Mouse (Mus musculus) right cerebral cortex, postnatal 36 days (tissue): Measurements from ENCODE around the gene March10.

Experiments
- DNase-seq, 2 experiments: peaks; one replicate each; pipeline ENCODE4 v3.0.0; 2022; ENCODE audit warnings: low spot score in 2 of 2, mixed read lengths in 1 of 2

The March10 gene

DNA sequence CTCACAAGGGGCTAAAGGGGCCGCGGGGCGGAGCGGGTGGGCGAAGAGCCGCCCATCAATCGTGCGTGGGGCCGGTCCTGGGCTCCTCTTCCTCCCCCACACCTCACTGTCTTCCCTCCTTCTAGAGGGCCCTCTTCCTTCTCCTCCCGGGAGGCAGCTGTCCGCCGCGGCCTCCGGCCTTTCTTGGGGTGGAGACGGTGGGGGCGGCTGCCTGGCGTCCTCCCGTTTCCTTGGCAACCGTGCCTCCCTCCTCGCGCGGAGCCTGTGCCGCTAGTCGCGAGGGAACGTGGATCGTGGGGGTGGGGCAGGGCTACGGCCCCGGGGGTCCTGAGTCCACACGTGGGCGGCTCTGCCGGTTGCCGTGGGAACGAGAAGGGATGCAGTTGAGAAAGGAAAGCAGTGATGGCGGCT, at the start of gene March10:
TSS of gene March10 (minus strand) at position 239 of the 411 bp plus-strand sequence.
- DNase-seq = peak; percentile 63 to 64

DNA sequence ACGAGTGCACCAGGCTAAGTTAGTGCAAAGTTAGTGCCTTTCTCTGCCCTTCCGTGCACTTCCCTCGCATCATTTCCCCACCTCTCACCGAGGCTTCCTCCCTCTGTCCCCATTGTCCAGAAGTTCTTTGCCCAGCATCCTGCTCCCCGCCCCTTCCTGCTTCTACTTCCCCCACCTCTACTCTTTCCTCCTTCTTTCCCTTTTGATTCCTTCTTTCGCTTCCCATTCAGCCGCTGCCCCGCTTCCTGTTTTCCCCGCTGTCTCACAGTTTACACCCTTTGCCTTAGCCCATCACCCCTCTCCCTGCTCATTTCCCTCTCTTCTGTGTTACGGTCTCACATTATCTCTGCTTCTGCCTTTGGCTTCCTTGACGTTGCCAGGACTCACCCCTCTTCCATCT, 49.8 kb upstream of the March10 start:
- no peak for DNase-seq

DNA sequence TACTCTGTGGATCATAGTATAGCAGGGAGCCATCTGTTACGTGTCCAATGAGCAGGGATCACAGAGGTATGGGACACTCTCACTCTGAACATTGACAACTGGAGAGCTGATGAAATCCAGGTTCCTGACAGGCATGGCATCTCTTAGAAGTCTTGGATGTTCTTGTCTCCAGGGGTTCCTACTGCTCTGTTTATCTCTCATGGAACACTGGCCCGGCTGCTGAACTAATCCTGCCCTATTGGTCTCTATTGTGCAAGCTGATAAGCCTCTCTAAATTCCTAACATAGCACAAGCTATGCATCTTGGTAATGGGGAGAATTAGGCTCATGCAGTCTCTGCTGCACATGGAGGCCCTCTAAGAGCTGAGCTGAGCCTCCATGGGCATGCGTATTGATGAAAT, 48.5 kb upstream of the March10 start:
- no peak for DNase-seq

DNA sequence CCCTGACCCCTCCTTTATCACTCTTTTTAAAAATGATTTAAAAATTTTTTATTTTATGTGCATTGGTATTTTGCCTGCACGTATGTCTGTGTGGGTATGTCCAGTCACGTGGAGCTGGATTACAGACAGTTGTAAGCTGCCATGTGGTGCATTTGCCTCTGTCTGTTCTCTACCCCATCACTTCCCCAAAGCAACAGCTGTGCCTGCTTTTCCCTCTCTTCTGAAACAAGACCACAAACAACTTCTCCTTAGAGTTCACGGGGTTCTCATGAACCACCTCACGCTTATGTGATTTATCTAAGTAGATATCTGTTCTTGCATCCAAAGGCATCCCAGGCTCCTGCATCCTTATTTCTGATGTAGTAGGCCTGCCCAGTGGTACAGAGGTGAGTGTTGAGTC, 45.8 kb upstream of the March10 start:
- DNase-seq = no peak

DNA sequence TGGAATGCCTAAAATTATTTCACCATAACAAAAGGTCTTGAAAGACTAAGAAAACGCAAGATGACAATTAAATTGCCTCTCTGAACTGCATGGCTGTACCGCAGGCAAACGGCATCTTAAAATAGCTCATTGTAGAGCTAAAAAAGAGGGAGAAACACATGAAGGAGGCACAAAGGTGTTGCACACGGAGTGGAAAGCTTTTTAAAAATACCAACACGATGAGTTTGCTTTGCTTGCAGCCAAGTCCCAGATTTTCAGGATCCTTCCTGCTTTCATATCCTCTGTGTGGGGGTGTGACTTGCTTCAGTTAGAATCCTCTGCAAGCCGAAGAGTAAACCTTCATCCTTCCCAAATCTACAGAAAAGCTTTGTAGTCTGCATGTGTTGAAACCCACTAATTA, 41.0 kb upstream of the March10 start:
- peak in 1 of 2 experiments; percentile 59 for DNase-seq

DNA sequence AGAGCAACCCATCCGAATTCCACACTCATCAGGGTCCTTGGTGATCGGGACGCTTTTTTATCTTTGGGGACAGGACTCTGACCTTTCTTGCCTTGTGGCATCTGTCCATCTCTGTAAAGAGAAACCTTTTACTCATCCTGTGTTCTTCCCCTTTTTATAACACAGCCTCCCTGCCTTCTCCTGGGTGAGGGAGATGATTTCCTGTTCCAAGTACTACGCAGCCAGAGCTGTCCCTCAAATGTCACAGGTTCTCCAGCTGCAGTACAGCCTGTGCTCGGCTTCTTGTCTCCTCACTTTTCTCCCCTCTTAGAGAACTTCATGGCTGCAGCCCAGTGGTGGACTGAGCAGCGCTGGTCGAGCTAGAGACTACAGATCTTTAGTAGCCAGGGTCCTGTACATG, 40.1 kb upstream of the March10 start:
- DNase-seq = no peak

DNA sequence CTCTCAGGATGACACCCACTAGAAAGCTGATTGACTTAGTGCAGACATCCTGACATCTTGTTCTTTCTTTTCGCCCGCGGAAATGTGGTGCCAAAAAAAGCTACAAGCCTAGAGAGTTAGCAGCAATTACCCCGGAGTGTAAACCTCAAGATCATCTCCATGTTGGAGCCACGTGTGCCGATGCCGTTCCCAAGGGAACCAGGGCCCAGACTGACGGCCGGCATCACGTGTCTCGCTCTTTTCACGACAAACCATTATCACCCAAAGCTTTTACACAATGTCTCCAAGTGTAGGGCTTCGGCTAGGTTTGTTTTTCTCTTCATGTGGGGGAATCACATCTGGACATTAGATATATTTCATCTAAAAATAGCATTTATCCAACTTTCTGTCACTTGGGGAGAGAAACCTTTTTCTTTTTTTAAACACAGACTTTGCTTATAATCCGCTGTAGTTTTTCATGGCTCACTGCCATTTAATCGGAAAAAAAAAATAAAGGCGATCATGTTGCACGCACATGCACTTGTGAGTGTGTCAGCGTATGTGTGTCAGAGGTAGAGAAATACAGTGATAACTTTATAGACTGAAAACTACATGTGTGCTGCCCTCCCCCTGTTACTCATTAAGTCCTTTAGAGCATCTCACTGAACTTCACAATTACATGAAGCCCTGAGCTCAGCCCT, 39.2 kb upstream of the March10 start:
- DNase-seq = peak in 1 of 2 experiments; percentile 32

DNA sequence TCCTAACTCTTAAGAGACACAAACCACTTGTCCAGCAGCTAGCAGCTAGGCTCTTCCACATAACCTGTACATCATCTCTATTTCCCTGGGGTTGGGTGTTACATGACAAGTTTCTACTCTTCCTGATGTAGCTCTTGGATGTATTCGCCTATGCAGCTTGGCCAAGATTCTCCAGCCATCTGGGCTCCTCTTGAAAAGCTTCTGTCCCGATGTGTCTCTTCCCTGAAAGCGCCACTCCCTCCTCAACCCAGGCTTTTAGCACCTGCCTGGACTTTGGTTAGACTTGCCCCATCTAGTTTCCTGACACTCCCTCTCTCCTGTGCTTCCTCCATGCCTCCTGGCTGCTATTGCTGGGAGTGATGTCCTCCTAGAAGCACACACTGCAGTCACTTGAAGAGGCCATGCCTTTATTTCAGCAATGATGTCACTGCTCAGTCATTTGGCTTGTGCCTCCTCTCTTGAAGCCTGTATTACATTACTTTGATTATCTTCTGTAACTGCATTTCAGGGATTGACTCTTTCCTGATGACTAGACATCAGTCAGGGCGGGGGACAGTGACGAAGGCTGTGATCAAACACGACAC, 38.3 kb upstream of the March10 start:
- DNase-seq = no peak

DNA sequence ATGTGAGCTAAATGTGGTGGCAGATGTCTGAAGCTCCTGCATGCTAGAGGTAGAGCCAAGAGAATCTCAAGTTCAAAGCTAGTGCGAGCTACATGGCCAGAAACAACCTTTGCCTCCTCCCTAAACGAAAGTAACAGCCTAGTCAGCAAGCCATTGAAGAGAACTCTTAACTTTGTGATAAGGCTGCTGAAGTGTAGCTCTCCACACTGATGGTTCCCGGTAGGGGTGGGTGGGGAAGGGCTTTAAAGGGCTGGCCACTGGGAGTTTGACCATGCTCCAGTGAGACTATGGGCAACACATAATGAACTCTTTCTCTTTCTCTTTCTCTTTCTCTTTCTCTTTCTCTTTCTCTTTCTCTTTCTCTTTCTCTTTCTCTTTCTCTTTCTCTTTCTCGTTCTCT, 35.9 kb upstream of the March10 start:
- no peak for DNase-seq

DNA sequence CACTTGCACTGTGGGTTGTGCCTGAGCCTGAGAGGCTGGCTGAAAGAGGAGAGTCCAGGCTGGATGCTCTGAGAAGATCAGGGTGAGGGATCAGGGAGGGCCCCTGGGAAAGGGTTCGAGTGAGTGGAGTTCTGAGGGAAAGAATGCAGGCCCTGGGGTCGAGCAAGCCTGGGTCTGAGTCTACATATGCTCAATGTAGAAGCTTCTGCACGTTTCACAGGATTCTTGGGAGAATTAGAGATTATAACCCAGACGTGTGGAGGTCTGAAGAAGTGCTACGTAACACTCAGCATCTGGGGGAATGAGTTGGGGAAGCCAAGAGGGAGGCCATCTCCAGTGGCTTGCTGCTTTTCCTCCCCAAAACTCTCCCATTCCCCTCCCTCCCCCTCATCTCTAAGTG, 34.4 kb upstream of the March10 start:
- DNase-seq = no peak

DNA sequence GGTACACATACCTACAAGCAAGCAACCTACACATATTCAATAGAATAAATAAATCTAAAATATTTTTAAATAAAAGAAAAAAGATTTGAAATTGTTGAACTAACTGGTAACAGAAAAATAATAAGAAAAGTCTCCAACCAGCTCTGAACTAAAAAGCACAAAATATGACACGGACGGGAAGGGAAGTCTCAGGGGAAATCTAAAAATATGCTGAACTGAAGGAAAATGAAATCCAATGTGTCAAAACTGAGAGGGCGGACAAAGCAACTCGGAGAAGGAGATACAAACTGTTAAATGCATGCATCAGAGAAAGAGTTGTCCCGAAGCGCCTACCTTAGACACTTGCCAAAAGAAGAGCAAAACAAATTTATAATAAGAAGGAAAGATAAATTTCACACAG, 28.9 kb upstream of the March10 start:
- DNase-seq = no peak

DNA sequence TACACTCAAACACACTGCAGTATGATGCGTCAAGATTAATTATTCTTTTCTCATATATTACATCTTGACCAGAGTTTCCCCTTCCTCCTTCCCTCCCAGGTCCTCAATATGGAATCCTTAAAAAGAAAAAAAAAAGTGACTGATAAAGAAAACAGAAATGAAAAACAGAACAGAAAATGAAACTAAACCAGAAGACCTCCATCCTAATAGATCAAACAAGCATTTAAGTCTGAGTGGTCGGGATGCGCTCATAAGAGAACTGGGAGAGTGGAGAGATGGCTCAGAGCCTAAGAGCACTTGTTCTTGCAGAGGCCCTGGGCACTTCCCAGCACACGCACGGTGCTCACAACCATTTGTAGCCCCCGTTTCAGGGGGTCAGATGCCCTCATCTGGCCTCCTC, 28.5 kb upstream of the March10 start:
- no peak for DNase-seq

DNA sequence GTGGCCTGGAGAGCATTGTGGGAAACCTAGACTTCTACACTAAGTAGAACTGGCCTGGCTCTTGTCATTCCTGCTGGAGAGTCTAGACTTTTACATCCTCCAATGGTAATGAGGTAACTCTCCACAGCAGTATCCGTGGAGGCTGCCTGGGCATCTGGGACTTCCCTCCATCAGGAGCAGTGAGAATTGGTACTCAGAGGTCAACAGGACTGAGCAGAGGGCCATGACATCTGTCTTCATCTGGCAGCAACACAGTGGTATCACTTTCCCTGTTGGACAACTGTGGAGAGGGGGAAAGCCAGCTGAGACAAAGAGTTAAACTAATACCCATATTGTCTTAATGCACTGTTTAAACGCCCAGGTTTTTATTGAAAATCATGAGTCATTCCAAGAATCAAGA, 26.2 kb upstream of the March10 start:
- no peak for DNase-seq

DNA sequence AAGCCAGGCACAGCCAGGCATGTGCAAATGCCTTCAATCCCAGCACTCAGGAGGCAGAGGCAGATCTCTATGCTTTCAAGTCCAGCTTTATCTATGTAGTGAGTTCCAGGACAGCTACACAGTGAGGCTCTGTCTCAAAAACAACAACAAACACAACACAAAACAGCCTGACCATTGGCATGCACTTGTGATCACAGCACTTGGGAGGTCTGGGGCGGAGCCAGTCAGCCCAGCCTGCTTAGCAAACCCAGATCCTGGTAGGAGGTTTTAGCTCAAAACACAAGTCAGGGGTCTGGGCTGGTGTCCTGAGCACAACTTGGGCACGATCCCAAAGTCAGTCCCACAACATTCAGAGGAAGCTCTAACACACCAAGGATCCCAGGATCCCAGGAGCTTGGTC, 18.2 kb upstream of the March10 start:
- DNase-seq = no peak

DNA sequence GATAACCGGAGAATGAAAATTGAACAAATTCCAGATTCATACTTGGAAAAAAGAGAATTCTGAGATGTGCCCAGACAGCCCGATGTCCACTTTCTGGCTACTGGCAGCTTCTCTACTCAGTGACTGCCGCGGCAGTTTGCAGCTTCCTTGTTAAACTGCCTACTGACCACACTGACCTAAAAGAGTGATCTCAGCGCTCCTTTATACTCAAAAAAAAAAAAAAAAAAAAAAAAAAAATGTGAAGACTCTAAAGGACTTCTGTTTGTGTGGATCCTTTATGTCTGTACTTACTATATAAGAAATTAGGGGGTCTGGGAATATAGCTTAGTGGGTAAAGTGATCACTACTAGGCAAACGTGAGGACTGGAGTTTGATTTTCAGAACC, 17.8 kb upstream of the March10 start:
- DNase-seq = no peak

DNA sequence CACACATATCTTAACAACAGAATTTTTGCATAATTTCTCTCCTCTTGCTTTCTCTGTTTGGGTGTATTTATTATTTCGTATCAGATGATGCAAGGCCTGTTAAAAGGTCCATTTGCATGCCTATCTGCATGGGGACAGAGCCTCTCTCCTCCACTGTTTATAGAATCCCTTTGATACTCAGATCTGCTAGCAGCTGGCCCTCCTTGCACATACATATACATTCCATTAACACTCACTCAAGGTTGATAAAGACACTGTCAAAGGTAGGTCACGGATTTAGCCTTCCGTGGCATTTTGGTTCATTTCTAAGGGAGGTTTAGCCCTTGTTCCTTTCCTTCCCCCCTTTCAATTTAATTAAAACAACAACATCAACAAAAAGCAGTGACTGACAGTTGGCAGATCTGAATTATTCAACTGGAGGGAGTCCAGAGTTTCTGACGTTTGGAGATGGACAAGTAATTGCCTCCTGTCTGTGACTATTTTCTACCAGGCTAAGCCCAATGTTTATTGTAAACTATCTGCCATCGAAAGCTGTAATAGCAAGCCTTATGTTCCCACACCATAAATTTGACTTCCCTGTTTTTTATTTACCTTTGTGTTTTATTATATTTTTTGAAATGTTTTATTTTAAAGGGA, 17.3 kb upstream of the March10 start:
- no peak for DNase-seq

DNA sequence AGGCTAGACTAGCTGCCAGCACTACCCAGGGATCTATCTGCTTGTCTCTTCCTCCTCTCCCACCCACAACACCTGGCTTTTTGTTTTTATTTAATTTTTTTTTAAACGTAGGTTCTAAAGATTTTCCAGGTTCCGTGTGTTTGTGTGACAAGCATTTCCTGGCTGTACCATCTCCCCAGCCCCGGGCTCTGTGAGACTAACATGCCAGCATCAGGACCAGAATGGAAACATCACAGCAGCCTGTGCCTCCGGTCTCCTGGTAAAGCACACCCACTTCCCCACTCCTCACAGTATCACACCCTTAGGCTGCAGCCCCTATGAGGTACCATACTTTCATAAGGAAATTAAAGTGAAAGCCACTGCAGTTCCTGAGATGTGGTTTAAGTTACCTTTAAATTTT, 16.1 kb upstream of the March10 start:
- DNase-seq = no peak

DNA sequence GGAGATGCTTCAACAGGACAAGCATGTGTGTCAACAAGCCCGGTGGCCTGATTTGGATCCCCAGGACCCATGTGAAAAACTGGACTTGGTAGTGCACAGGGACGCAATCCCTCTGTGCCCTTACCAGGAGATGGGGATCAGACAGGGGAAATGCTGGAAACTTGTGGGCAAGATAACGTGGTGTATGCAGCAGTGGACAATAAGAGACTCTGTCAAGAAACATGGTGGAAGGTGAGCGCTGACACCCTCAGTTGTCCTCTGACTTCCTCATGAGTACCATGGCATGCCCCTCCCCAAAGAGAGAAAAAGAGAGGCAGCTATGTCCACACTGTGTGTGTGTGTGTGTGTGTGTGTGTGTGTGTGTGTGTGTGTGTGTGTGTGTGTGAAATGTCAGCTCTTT, 14.4 kb upstream of the March10 start:
- no peak for DNase-seq

DNA sequence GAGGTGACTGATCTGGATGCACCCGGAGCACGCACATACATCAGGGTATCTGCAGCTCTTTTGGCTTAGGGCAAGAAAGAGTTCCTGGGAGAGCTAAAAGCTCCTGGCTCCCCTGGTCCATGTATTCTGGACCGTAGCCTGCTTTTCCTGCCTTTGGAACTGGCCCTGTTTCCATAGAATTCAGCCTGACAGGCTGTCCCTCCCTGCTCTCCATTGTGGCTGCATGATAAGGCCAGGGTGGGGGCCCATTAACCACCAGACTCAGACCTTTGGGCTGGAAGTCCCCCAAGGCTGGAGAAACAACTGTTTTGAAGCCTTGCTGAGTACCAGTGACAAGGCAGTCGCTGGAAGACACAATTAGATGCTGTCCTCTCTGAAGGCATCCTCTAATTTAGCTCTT, 13.0 kb upstream of the March10 start:
- DNase-seq = no peak

DNA sequence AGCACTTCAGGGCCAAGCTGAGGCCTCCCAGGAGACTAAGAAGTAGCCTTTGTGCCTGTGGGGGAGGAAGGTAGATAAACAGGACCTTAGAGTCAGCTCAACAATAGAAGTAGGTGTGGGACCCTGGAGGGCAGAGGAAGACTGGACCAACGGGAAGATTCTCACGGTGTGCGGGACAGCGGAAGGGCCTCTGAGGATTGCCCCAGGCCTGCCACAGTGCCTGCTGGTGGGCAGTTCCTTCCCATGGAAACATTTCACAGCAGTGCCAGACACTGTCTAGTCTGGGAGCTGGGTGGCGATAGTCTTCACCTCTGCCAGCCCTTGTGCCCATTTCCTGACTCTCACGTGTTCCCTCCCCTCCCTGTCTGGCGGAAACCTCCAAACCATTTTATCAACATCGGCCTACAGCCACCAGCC, 12.6 kb upstream of the March10 start:
- DNase-seq = no peak

DNA sequence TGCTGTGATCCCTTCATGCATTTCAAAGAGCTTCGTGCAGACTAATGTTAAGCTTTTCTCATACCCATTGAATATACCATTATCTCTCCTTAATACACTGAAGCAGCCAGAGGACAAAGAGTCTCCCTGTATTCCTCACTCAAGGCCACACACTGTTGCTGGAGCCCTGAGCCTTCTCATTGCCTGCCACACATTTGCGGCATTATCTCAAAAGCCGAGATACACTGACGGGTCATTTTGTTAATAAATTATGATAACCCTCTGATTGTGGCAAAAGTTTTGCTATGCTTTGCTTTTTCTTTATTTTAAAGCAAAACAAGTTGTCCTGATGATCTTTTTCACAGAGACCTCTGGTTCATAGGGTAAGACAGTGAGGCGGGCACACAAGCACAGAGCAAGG, 11.9 kb upstream of the March10 start:
- no peak for DNase-seq

DNA sequence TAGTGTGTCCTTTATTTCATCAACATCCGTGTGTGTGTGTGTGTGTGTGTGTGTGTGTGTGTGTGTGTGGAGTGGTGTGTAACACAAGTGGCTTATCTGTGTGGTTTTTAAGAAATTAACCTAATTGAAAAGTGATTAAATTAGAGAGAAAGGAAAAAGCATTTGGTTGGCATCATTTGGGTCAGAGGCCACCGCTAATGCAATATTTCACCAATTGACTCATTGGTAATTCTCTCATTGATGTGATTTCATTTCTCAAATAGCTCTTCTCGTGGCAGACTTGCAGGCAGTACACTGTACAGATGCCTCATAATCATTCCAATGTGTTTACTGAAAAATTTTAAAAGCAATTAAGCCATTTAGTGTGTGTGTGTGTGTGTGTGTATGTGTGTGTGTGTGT, 11.3 kb upstream of the March10 start:
- DNase-seq = no peak

DNA sequence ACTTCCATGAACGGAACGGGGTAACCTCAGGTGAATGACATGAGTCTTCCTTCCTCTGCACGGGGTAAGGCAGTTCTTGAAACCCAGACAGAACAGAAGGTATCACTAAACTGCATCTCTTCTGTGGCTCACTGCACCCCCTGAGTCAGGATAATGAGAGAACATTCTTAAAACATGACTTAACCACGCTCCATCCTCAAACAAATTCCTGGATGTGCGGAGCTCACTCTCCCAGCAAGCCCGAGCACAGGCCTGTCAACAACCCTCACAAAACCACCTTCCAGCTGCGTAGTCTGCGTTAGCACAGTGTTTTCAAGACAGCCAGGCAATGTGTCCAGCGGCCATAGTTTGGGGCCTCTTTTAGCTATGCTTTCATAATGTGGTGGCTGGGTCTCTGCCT, 10.7 kb upstream of the March10 start:
- DNase-seq = no peak

DNA sequence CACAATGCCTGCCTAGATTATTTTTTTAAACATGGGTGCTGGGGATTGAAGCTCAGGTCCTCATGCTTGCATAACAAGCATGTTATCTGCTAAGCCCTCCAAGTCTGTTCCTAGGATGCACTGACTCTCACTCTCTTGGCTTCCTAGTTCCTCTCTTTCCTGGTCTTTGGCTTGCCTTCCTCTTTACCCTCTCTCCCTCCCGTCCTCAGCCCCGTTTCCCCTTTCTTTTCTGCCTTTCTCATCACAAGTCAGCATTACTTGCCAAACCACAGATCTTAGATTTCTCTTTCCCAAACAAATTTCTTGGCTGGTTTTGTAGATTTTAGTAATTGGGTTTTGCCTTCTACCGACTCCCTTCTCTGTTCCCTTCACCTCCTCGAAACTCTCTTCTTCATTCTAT, 10.2 kb upstream of the March10 start:
- DNase-seq = no peak
